Mouse (Mus musculus) cortical plate, adult 2 months (tissue): Measurements from ENCODE around the gene Gigyf1.

Experiments used
- CTCF ChIP-seq: fragments of 200-500 bp; IDR thresholded peaks from 2 replicates; pipeline ENCODE4 v1.5.1; 2011; ENCODE audit warnings: mild to moderate bottlenecking, control low read depth, low read length; ENCODE audit not compliant: insufficient read depth; ENCODE audit errors: extremely low read depth
- POLR2A ChIP-seq: fragments of 200-500 bp; IDR thresholded peaks from 2 replicates; pipeline ENCODE4 v1.6.1; 2011; ENCODE audit warnings: mild to moderate bottlenecking, low read length, control low read depth; ENCODE audit not compliant: insufficient read depth; ENCODE audit errors: extremely low read depth

DNA sequence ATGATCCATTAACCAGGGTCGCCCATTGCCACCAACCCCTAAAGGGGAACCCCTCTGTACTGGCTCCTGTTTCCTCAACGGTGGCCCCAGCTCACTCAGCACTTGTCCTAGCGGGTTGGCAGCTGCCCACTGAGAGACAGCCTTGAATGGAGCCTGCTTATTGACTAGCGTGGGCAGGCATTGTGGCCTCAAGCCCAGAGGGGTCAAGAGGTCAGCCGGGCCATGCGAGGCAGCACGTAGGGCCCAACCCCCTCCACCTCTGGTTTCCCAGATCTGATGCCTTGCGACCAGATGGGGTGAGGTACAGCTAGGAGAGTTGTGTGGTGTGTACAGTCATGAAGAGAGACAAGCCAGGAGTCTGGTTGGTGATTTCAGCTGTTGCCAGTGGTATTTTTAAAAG lies 36.5 kb upstream of the Gigyf1 start:
- no peak for TF ChIP-seq CTCF
- TF ChIP-seq POLR2A, result no peak
